Mouse (Mus musculus) neural tube, embryonic 11.5 days (tissue): ENCODE results near the gene Mtx3. TPM values are rescaled to one million over a fixed set of nuclear protein-coding genes. Genes with fewer than 3 reads are reported as not detected.

Experiments used
- ATAC-seq: fragments of 200-750 bp; cut with Nextera tagmentation; 2 replicates; pipeline ENCODE4 v1.8.0; 2017; ENCODE audit warnings: moderate number of reproducible peaks, mild to moderate bottlenecking, moderate TSS enrichment, moderate library complexity; ENCODE audit not compliant: insufficient read depth, low FRiP score, low TSS enrichment
- DNase-seq: peaks from one replicate; pipeline ENCODE4 v3.0.0-alpha.2; 2015; ENCODE audit warnings: low spot score
- H3K27ac ChIP-seq: fragments of 300-500 bp; sonication (generic); 2 replicates; pipeline ENCODE4 v1.5.1; 2014; ENCODE audit warnings: low read depth, mild to moderate bottlenecking, low read length
- H3K27me3 ChIP-seq: fragments of 300-500 bp; sonication (generic); 2 replicates; pipeline ENCODE4 v1.6.1; 2014; ENCODE audit warnings: mild to moderate bottlenecking, low read length, mixed read lengths; ENCODE audit not compliant: control insufficient read depth, insufficient read depth
- H3K36me3 ChIP-seq: fragments of 300-500 bp; sonication (generic); 2 replicates; pipeline ENCODE4 v1.6.1; 2014; ENCODE audit warnings: mild to moderate bottlenecking, low read length, moderate library complexity, mixed read lengths; ENCODE audit not compliant: control insufficient read depth, insufficient read depth
- H3K4me1 ChIP-seq: fragments of 300-500 bp; sonication (generic); 2 replicates; pipeline ENCODE4 v1.6.1; 2014; ENCODE audit warnings: low read length, mixed read lengths; ENCODE audit not compliant: control insufficient read depth, insufficient read depth
- H3K4me2 ChIP-seq: fragments of 300-500 bp; sonication (generic); 2 replicates; pipeline ENCODE4 v1.6.1; 2014; ENCODE audit warnings: low read depth, mild to moderate bottlenecking, moderate library complexity
- H3K4me3 ChIP-seq: fragments of 300-500 bp; sonication (generic); 2 replicates; pipeline ENCODE4 v1.5.1; 2014; ENCODE audit warnings: low read depth, low read length
- H3K9ac ChIP-seq: fragments of 300-500 bp; sonication (generic); 2 replicates; pipeline ENCODE4 v1.6.1; 2014; ENCODE audit warnings: mild to moderate bottlenecking, low read length
- H3K9me3 ChIP-seq: fragments of 300-500 bp; sonication (generic); 2 replicates; pipeline ENCODE4 v1.6.1; 2016; ENCODE audit warnings: low read length; ENCODE audit not compliant: control insufficient read depth
- WGBS: fragments of 180-500 bp; shearing (Covaris S2); extraction: QIAGEN DNeasy Blood & Tissue Kit; methylation state at CpG from one replicate; pipeline ENCODE4 v1.1.7; 2014; 5-methylcytosine and 5-hydroxymethylcytosine counted together
- polyA plus RNA-seq: library from polyadenylated mRNA; unstranded; fragments of >200 nt; fragmentation: Nextera tagmentation; extraction: Ambion mirVana; gene quantifications from 2 replicates; pipeline ENCODE4 v1.2.1, GENCODE M21; 2014

Gene Mtx3
- polyA plus RNA-seq, 1 experiment from 2014 or later: 3.8 TPM

DNA sequence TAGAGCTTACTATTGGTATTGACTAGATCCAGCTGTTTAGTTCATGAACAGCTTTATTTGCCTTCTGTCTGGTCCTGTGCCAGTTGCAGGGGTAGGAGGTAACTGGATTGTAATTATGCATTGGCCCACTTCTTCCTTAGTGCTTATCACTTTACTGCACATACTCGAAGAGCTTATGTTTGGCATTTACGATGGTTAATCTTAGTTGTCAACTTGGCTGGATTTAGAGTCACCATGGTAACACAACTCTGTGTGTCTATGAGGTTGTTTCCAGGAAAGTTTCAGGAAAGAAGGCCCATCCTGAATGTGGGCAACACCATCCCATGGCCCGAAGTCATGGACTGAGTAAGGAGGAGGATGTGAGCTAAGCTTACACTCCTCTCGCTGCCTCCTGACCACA, 11.4 kb upstream of the Mtx3 start:
- H3K9me3 ChIP-seq: no peaks in the 10 kb centered on the region
- no peak overlapping the region for H3K4me2 ChIP-seq
- DNase-seq (no peak), ATAC-seq (no peak)
- WGBS: 92% methylated on average over 4 of the region's 4 CpGs
- no peaks in the 10 kb centered on the region for H3K4me1 ChIP-seq
- no peak overlapping the region for H3K4me3 ChIP-seq
- H3K27ac ChIP-seq: no peak overlapping the region
- no peaks in the 10 kb centered on the region for H3K27me3 ChIP-seq
- H3K36me3 ChIP-seq: no peaks in the 10 kb centered on the region
- no peak overlapping the region for H3K9ac ChIP-seq

DNA sequence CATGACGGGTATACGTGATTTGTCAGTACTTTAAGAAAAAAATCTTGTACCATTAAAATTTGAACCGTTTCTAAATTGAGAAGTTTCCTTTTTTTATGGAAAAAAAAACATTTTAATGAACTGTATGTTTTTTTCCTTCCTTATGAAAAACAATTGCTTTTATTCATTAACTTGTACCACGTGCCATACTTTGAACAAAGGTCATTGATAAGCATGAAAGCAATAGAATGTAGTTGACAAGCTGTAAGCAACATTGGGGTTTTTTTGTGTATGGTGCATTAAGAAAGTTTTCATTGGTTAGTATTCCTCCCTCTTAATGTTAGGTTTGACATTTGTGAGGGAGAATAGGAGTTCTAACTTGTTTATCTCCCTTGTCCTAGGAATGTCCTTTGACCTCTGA, 1.9 kb downstream of the Mtx3 start:
- H3K4me2 ChIP-seq: no peak overlapping the region
- H3K27me3 ChIP-seq: no peaks in the 10 kb centered on the region
- no peaks in the 10 kb centered on the region for H3K9me3 ChIP-seq
- no peak overlapping the region for H3K27ac ChIP-seq
- no peak for DNase-seq
- no peak overlapping the region for H3K9ac ChIP-seq
- H3K36me3 ChIP-seq: no peaks in the 10 kb centered on the region
- WGBS: 90% methylated on average over 4 of the region's 4 CpGs
- H3K4me3 ChIP-seq: no peak overlapping the region
- H3K4me1 ChIP-seq: no peaks in the 10 kb centered on the region; the same call in 1 of the 2 replicates
- ATAC-seq: no peak

DNA sequence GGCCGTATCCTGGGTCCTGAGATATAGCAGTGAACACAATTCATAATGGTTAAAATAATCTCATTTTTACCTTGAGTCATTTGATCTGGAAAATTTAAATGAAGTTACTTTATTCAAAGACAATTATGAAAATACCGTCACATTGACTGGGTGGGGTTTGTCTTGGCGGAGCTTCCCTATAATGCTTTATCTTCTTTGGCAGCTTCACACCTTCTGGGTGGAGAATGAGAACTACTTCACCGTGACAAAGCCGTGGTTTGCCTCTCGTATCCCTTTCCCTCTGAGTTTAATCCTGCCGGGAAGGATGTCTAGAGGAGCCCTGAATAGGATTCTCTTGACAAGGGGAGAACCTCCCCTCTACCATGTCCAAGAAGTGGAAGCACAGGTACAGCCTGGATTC, 2.8 kb downstream of the Mtx3 start:
- Histone ChIP-seq H3K36me3 (no peaks in the 10 kb centered on the region), H3K9ac (no peak overlapping the region), H3K4me2 (no peak overlapping the region), H3K27me3 (no peaks in the 10 kb centered on the region), H3K9me3 (no peaks in the 10 kb centered on the region), H3K27ac (no peak overlapping the region), H3K4me3 (no peak overlapping the region), H3K4me1 (no peaks in the 10 kb centered on the region; the same call in 1 of the 2 replicates)
- no peak for DNase-seq
- 92% methylated on average over 7 of the region's 7 CpGs for WGBS
- no peak for ATAC-seq

GRCm38 (mm10) chr13:92848002-92848401, 3.4 kb downstream of the Mtx3 start:
- 81% methylated on average over 5 of the region's 5 CpGs for WGBS
- H3K4me3 ChIP-seq: no peak overlapping the region
- no peak overlapping the region for H3K4me2 ChIP-seq
- H3K9ac ChIP-seq: no peak overlapping the region
- no peak for ATAC-seq
- H3K27me3 ChIP-seq: no peaks in the 10 kb centered on the region
- H3K27ac ChIP-seq: no peak overlapping the region
- no peaks in the 10 kb centered on the region; the same call in 1 of the 2 replicates for H3K4me1 ChIP-seq
- no peak for DNase-seq
- no peaks in the 10 kb centered on the region for H3K9me3 ChIP-seq
- no peaks in the 10 kb centered on the region for H3K36me3 ChIP-seq

- ATAC-seq: no peak
- Histone ChIP-seq H3K36me3 (no peaks in the 10 kb centered on the region), H3K4me3 (no peak overlapping the region), H3K27me3 (no peaks in the 10 kb centered on the region), H3K27ac (no peak overlapping the region), H3K9ac (no peak overlapping the region), H3K4me1 (no peaks in the 10 kb centered on the region), H3K4me2 (no peak overlapping the region), H3K9me3 (no peaks in the 10 kb centered on the region)
- no peak for DNase-seq
- WGBS: 68% methylated on average over 4 of the region's 4 CpGs
Measured at GRCm38 (mm10) chr13:92855901-92856300, 11.3 kb downstream of the Mtx3 start.

DNA sequence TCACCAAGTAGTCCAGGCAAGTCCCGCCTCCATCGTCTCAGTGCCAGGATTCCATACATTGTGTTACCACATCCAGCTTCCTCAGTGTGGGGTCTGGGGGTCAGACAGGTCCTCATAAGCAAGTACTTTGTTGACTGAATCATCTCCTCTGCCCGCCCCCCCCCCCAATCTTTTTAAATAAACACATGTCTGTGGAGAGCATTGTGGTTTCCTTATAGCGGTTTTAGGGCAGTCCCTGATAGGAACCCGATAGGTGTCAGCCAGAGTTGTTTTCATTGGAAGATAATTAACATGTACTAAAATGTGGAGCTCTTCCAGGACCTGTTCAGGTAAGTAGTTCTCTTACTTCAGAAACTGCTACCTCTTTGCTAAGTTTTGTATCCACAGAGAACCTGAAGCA, 14.2 kb downstream of the Mtx3 start:
- DNase-seq (no peak), ATAC-seq (no peak)
- H3K9ac ChIP-seq: no peak overlapping the region
- H3K4me1 ChIP-seq: no peaks in the 10 kb centered on the region
- WGBS: 91% methylated on average over 5 of the region's 5 CpGs
- H3K27ac ChIP-seq: no peak overlapping the region
- no peaks in the 10 kb centered on the region for H3K9me3 ChIP-seq
- H3K36me3 ChIP-seq: no peaks in the 10 kb centered on the region
- no peak overlapping the region for H3K4me3 ChIP-seq
- H3K4me2 ChIP-seq: no peak overlapping the region
- H3K27me3 ChIP-seq: no peaks in the 10 kb centered on the region

DNA sequence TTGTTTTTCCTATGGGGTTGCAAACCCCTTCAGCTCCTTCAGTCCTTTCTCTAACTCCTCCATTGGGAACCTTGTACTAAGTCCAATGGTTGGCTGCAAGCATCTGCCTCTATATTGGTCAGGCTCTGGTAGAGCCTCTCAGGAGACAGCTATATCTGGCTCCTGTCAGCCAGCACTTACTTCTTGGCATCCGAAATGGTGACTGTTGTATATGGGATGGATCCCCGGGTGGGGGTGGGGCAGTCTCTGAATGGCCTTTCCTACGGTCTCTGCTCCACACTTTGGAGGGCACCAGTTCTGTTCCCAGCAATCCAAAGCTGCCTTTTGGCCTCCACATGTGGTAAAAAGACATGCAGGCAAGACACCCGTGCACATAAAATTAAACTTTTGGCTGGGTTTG, 15.4 kb downstream of the Mtx3 start:
- no peak overlapping the region for H3K4me2 ChIP-seq
- no peak overlapping the region for H3K27ac ChIP-seq
- no peaks in the 10 kb centered on the region for H3K27me3 ChIP-seq
- H3K4me3 ChIP-seq: no peak overlapping the region
- ATAC-seq (no peak), DNase-seq (no peak)
- H3K36me3 ChIP-seq: no peaks in the 10 kb centered on the region
- WGBS: 86% methylated on average over 4 of the region's 4 CpGs
- H3K4me1 ChIP-seq: no peaks in the 10 kb centered on the region
- H3K9ac ChIP-seq: no peak overlapping the region
- no peaks in the 10 kb centered on the region for H3K9me3 ChIP-seq

- DNase-seq (no peak), ATAC-seq (no peak)
- Histone ChIP-seq H3K4me3 (no peak overlapping the region), H3K36me3 (no peaks in the 10 kb centered on the region), H3K27me3 (no peaks in the 10 kb centered on the region), H3K4me2 (no peak overlapping the region), H3K4me1 (no peaks in the 10 kb centered on the region), H3K9ac (no peak overlapping the region), H3K27ac (no peak overlapping the region), H3K9me3 (no peaks in the 10 kb centered on the region)
- 65% methylated on average over 7 of the region's 7 CpGs for WGBS
Measured at GRCm38 (mm10) chr13:92865358-92865757, 20.8 kb downstream of the Mtx3 start.

DNA sequence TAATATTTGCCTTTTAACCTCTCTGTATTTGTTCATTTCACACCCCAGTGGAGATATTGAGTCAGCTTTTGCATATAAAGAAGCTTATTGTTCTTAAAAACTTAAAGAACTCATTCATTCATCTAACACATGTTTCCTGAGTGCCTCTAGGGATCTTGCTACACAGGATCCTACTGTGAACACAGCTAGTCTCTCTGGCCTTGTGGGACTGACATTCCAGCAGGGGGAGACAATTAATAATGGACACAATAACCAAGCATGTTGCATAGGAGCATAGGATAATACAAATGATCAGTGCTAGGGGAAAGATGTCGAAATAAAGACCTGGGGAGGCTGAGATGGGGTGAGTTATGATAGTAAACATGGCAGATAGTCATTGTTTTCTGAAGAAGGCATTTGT, 22.1 kb downstream of the Mtx3 start:
- Histone ChIP-seq H3K27me3 (no peaks in the 10 kb centered on the region), H3K27ac (no peak overlapping the region), H3K4me1 (no peaks in the 10 kb centered on the region), H3K4me2 (no peak overlapping the region), H3K36me3 (no peaks in the 10 kb centered on the region), H3K9ac (no peak overlapping the region), H3K9me3 (no peaks in the 10 kb centered on the region), H3K4me3 (no peak overlapping the region)
- 56% methylated on average over 1 of the region's 1 CpGs for WGBS
- ATAC-seq (no peak), DNase-seq (no peak)
